Mouse (Mus musculus) heart, adult 2 months (tissue): ENCODE measurements around the gene Ppp4r3b.

ENCODE experiments used
- CTCF ChIP-seq: fragments of 200-600 bp; IDR thresholded peaks from 2 replicates; pipeline ENCODE4 v1.8.1; 2022; ENCODE audit warnings: antibody characterized with exemption, mild to moderate bottlenecking, moderate library complexity
- EP300 ChIP-seq: fragments of 200-500 bp; IDR thresholded peaks from 2 replicates; pipeline ENCODE4 v1.6.1; 2011; ENCODE audit warnings: low read depth, low read length, control low read depth; ENCODE audit not compliant: insufficient read depth
- POLR2A ChIP-seq: fragments of 200-500 bp; IDR thresholded peaks from 2 replicates; pipeline ENCODE4 v1.6.1; 2011; ENCODE audit warnings: mild to moderate bottlenecking, low read depth, low read length, control low read depth; ENCODE audit not compliant: insufficient read depth

GRCm38 (mm10) chr11:29241961-29242360 is 69.3 kb downstream of the Ppp4r3b start:
- TF ChIP-seq CTCF (no peak), POLR2A (no peak), EP300 (no peak)
